Mouse (Mus musculus): ENCODE data around the gene AI467606. TPM values are rescaled to one million over a fixed set of nuclear protein-coding genes. Genes with fewer than 3 reads are reported as not detected.

The AI467606 gene
- polyA plus RNA-seq, 1 experiment from 2014 or later = 1.9 TPM

GRCm38 (mm10) chr7:127090154-127091113, 725 bp upstream of the AI467606 start:
- Histone ChIP-seq H3K9me3 (ENCODE audit: control insufficient read depth, low read length) (no peaks in the 10 kb centered on the region), H3K4me3 (replicated peaks; ENCODE audit: low read length) (no peak overlapping the region), H3K4me1 (replicated peaks; ENCODE audit: control insufficient read depth, insufficient read depth, low read length) (no peaks in the 10 kb centered on the region), H3K36me3 (replicated peaks; ENCODE audit: control insufficient read depth, insufficient read depth) (no peaks in the 10 kb centered on the region), H3K27me3 (ENCODE audit: control insufficient read depth, insufficient read depth, low read length) (no peaks in the 10 kb centered on the region), H3K27ac (no peak overlapping the region), H3K9ac (no peak overlapping the region), H3K4me2 (replicated peaks) (no peak overlapping the region)
- ATAC-seq (ENCODE audit: low FRiP score) (no peak), DNase-seq (ENCODE audit: low spot score) (no peak)
- WGBS = 88% methylated on average over 20 of the region's 20 CpGs

- Histone ChIP-seq H3K4me1 (replicated peaks; ENCODE audit: control insufficient read depth, insufficient read depth, low read length) (no peaks in the 10 kb centered on the region), H3K27ac (no peak overlapping the region), H3K36me3 (replicated peaks; ENCODE audit: control insufficient read depth, insufficient read depth) (no peaks in the 10 kb centered on the region), H3K27me3 (ENCODE audit: control insufficient read depth, insufficient read depth, low read length) (no peaks in the 10 kb centered on the region), H3K9me3 (ENCODE audit: control insufficient read depth, low read length) (no peaks in the 10 kb centered on the region), H3K4me2 (replicated peaks) (no peak overlapping the region), H3K9ac (no peak overlapping the region), H3K4me3 (replicated peaks; ENCODE audit: low read length) (no peak overlapping the region)
- 81% methylated on average over 3 of the region's 3 CpGs for WGBS
- DNase-seq (ENCODE audit: low spot score) = no peak
- no peak for ATAC-seq (ENCODE audit: low FRiP score)
Observed at GRCm38 (mm10) chr7:127093914-127094313, 2.8 kb downstream of the AI467606 start.

GRCm38 (mm10) chr7:127096456-127096855, 5.3 kb downstream of the AI467606 start:
- WGBS = 79% methylated on average over 7 of the region's 7 CpGs
- Histone ChIP-seq H3K27ac (no peak overlapping the region), H3K9ac (no peak overlapping the region)

GRCm38 (mm10) chr7:127098521-127098920, 7.4 kb downstream of the AI467606 start:
- Histone ChIP-seq H3K4me1 (replicated peaks; ENCODE audit: control insufficient read depth, insufficient read depth, low read length) (no peaks in the 10 kb centered on the region), H3K27ac (no peak overlapping the region), H3K4me2 (replicated peaks) (no peak overlapping the region), H3K36me3 (replicated peaks; ENCODE audit: control insufficient read depth, insufficient read depth) (no peaks in the 10 kb centered on the region), H3K27me3 (ENCODE audit: control insufficient read depth, insufficient read depth, low read length) (no peaks in the 10 kb centered on the region), H3K9ac (no peak overlapping the region), H3K4me3 (replicated peaks; ENCODE audit: low read length) (no peak overlapping the region), H3K9me3 (ENCODE audit: control insufficient read depth, low read length) (no peaks in the 10 kb centered on the region)
- no peak for ATAC-seq (ENCODE audit: low FRiP score)
- no peak for DNase-seq (ENCODE audit: low spot score)
- WGBS = 89% methylated on average over 5 of the region's 5 CpGs

More at GRCm38 (mm10) chr7:127096456-127096855, 5.3 kb downstream of the AI467606 start:
- Histone ChIP-seq H3K4me2 (replicated peaks) (no peak overlapping the region), H3K9me3 (ENCODE audit: control insufficient read depth, low read length) (no peaks in the 10 kb centered on the region), H3K27me3 (ENCODE audit: control insufficient read depth, insufficient read depth, low read length) (no peaks in the 10 kb centered on the region), H3K36me3 (replicated peaks; ENCODE audit: control insufficient read depth, insufficient read depth) (no peaks in the 10 kb centered on the region), H3K4me3 (replicated peaks; ENCODE audit: low read length) (no peak overlapping the region), H3K4me1 (replicated peaks; ENCODE audit: control insufficient read depth, insufficient read depth, low read length) (no peaks in the 10 kb centered on the region)
- ATAC-seq (ENCODE audit: low FRiP score) (no peak), DNase-seq (ENCODE audit: low spot score) (no peak)

GRCm38 (mm10) chr7:127098950-127099349, 7.8 kb downstream of the AI467606 start:
- no peaks in the 10 kb centered on the region for H3K36me3 ChIP-seq (replicated peaks; ENCODE audit: control insufficient read depth, insufficient read depth)
- no peaks in the 10 kb centered on the region for H3K4me1 ChIP-seq (replicated peaks; ENCODE audit: control insufficient read depth, insufficient read depth, low read length)
- no peaks in the 10 kb centered on the region for H3K9me3 ChIP-seq (ENCODE audit: control insufficient read depth, low read length)
- ATAC-seq (ENCODE audit: low FRiP score) = no peak
- H3K4me3 ChIP-seq (replicated peaks; ENCODE audit: low read length) = no peak overlapping the region
- 92% methylated on average over 4 of the region's 4 CpGs for WGBS
- DNase-seq (ENCODE audit: low spot score) = no peak
- H3K27me3 ChIP-seq (ENCODE audit: control insufficient read depth, insufficient read depth, low read length) = no peaks in the 10 kb centered on the region
- H3K4me2 ChIP-seq (replicated peaks) = no peak overlapping the region
- H3K27ac ChIP-seq = no peak overlapping the region
- no peak overlapping the region for H3K9ac ChIP-seq

- Histone ChIP-seq H3K36me3 (replicated peaks; ENCODE audit: control insufficient read depth, insufficient read depth) (no peaks in the 10 kb centered on the region), H3K9me3 (ENCODE audit: control insufficient read depth, low read length) (no peaks in the 10 kb centered on the region), H3K27ac (no peak overlapping the region), H3K4me1 (replicated peaks; ENCODE audit: control insufficient read depth, insufficient read depth, low read length) (no peaks in the 10 kb centered on the region), H3K27me3 (ENCODE audit: control insufficient read depth, insufficient read depth, low read length) (no peaks in the 10 kb centered on the region), H3K4me2 (replicated peaks) (no peak overlapping the region), H3K9ac (no peak overlapping the region), H3K4me3 (replicated peaks; ENCODE audit: low read length) (no peak overlapping the region)
- no peak for DNase-seq (ENCODE audit: low spot score)
- ATAC-seq (ENCODE audit: low FRiP score) = no peak
- WGBS = 90% methylated on average over 4 of the region's 4 CpGs
Observed at GRCm38 (mm10) chr7:127099528-127099927, 8.4 kb downstream of the AI467606 start.

GRCm38 (mm10) chr7:127101451-127102016, 10.4 kb downstream of the AI467606 start:
- no peak overlapping the region for H3K27ac ChIP-seq
- H3K4me1 ChIP-seq (replicated peaks; ENCODE audit: control insufficient read depth, insufficient read depth, low read length) = peaks cover 4% of the 10 kb centered on the region; the same call in 1 of the 2 replicates
- no peaks in the 10 kb centered on the region for H3K27me3 ChIP-seq (ENCODE audit: control insufficient read depth, insufficient read depth, low read length)
- no peak overlapping the region for H3K4me3 ChIP-seq (replicated peaks; ENCODE audit: low read length)
- H3K9ac ChIP-seq = no peak overlapping the region
- WGBS = 55% methylated on average over 2 of the region's 2 CpGs
- no peak overlapping the region for H3K4me2 ChIP-seq (replicated peaks)
- no peaks in the 10 kb centered on the region for H3K9me3 ChIP-seq (ENCODE audit: control insufficient read depth, low read length)
- no peak for ATAC-seq (ENCODE audit: low FRiP score)
- no peak for DNase-seq (ENCODE audit: low spot score)
- no peaks in the 10 kb centered on the region for H3K36me3 ChIP-seq (replicated peaks; ENCODE audit: control insufficient read depth, insufficient read depth)

- H3K4me2 ChIP-seq (replicated peaks) = no peak overlapping the region
- no peak overlapping the region for H3K4me3 ChIP-seq (replicated peaks; ENCODE audit: low read length)
- WGBS = 80% methylated on average over 6 of the region's 6 CpGs
Observed at GRCm38 (mm10) chr7:127102148-127102547, 11.0 kb downstream of the AI467606 start.

GRCm38 (mm10) chr7:127103960-127104359, 12.8 kb downstream of the AI467606 start:
- H3K36me3 ChIP-seq (replicated peaks; ENCODE audit: control insufficient read depth, insufficient read depth) = no peaks in the 10 kb centered on the region
- H3K4me3 ChIP-seq (replicated peaks; ENCODE audit: low read length) = no peak overlapping the region
- WGBS = 72% methylated on average over 6 of the region's 6 CpGs
- DNase-seq (ENCODE audit: low spot score) (no peak), ATAC-seq (ENCODE audit: low FRiP score) (no peak)
- H3K27ac ChIP-seq = peak overlapping the region; percentile 72; the same call in 1 of the 2 replicates
- peaks cover 4% of the 10 kb centered on the region; the same call in 1 of the 2 replicates for H3K4me1 ChIP-seq (replicated peaks; ENCODE audit: control insufficient read depth, insufficient read depth, low read length)
- H3K9ac ChIP-seq = no peak overlapping the region
- H3K27me3 ChIP-seq (ENCODE audit: control insufficient read depth, insufficient read depth, low read length) = no peaks in the 10 kb centered on the region
- H3K4me2 ChIP-seq (replicated peaks) = no peak overlapping the region
- no peaks in the 10 kb centered on the region for H3K9me3 ChIP-seq (ENCODE audit: control insufficient read depth, low read length)

More at GRCm38 (mm10) chr7:127102148-127102547, 11.0 kb downstream of the AI467606 start:
- H3K36me3 ChIP-seq (replicated peaks; ENCODE audit: control insufficient read depth, insufficient read depth) = no peaks in the 10 kb centered on the region
- DNase-seq (ENCODE audit: low spot score) = no peak
- no peaks in the 10 kb centered on the region for H3K9me3 ChIP-seq (ENCODE audit: control insufficient read depth, low read length)
- H3K9ac ChIP-seq = no peak overlapping the region
- H3K27me3 ChIP-seq (ENCODE audit: control insufficient read depth, insufficient read depth, low read length) = no peaks in the 10 kb centered on the region
- ATAC-seq (ENCODE audit: low FRiP score) = no peak
- no peak overlapping the region for H3K27ac ChIP-seq
- H3K4me1 ChIP-seq (replicated peaks; ENCODE audit: control insufficient read depth, insufficient read depth, low read length) = peaks cover 4% of the 10 kb centered on the region; the same call in 1 of the 2 replicates

All from hindbrain, embryonic 14.5 days (tissue).